Mouse (Mus musculus) embryonic facial prominence, embryonic 14.5 days (tissue): ENCODE measurements around the gene Tfam. TPM values are rescaled to one million over a fixed set of nuclear protein-coding genes. Genes with fewer than 3 reads are reported as not detected.
A peak's percentile ranks its signal among the peaks of the same experiment; 100 is the strongest.

Experiments used
- ATAC-seq: fragments of 200-750 bp; cut with Nextera tagmentation; 2 replicates; pipeline ENCODE4 v1.8.0; 2017; ENCODE audit warnings: low read depth, moderate number of reproducible peaks, moderate TSS enrichment
- DNase-seq: peaks from one replicate; pipeline ENCODE4 v3.0.0-alpha.2; 2015; ENCODE audit warnings: low spot score
- H3K27ac ChIP-seq: fragments of 300-500 bp; sonication (generic); replicated peaks from 2 replicates; pipeline ENCODE4 v1.5.1; 2014; ENCODE audit warnings: low read depth, mild to moderate bottlenecking, low read length, moderate library complexity
- H3K27me3 ChIP-seq: fragments of 300-500 bp; sonication (generic); replicated peaks from 2 replicates; pipeline ENCODE4 v1.6.1; 2014; ENCODE audit warnings: low read length; ENCODE audit not compliant: control insufficient read depth, insufficient read depth
- H3K36me3 ChIP-seq: fragments of 300-500 bp; sonication (generic); 2 replicates; pipeline ENCODE4 v1.6.1; 2014; ENCODE audit warnings: low read length, mixed read lengths; ENCODE audit not compliant: control insufficient read depth, insufficient read depth
- H3K4me1 ChIP-seq: fragments of 300-500 bp; sonication (generic); 2 replicates; pipeline ENCODE4 v1.6.1; 2014; ENCODE audit warnings: antibody characterized with exemption, low read length; ENCODE audit not compliant: control insufficient read depth, insufficient read depth
- H3K4me2 ChIP-seq: fragments of 300-500 bp; sonication (generic); 2 replicates; pipeline ENCODE4 v1.6.1; 2014; ENCODE audit warnings: low read depth, mild to moderate bottlenecking, low read length, moderate library complexity, mixed read lengths
- H3K4me3 ChIP-seq: fragments of 300-500 bp; sonication (generic); 2 replicates; pipeline ENCODE4 v1.5.1; 2014; ENCODE audit warnings: low read depth, mild to moderate bottlenecking, low read length
- H3K9ac ChIP-seq: fragments of 300-500 bp; sonication (generic); 2 replicates; pipeline ENCODE4 v1.6.1; 2014; ENCODE audit warnings: low read depth, mild to moderate bottlenecking, low read length, moderate library complexity, mixed read lengths
- H3K9me3 ChIP-seq: fragments of 300-500 bp; sonication (generic); 2 replicates; pipeline ENCODE4 v1.6.1; 2016; ENCODE audit warnings: low read length; ENCODE audit not compliant: control insufficient read depth
- WGBS: fragments of 180-500 bp; shearing (Covaris S2); extraction: QIAGEN DNeasy Blood & Tissue Kit; methylation state at CpG from one replicate; pipeline ENCODE4 v1.1.7; 2014; 5-methylcytosine and 5-hydroxymethylcytosine counted together
- polyA plus RNA-seq: library from polyadenylated mRNA; unstranded; fragments of >200 nt; fragmentation: Nextera tagmentation; extraction: Ambion mirVana; gene quantifications from 2 replicates; pipeline ENCODE4 v1.2.1, GENCODE M21; 2014

The Tfam gene
- polyA plus RNA-seq, 1 experiment from 2014 or later = 56.5 TPM

DNA sequence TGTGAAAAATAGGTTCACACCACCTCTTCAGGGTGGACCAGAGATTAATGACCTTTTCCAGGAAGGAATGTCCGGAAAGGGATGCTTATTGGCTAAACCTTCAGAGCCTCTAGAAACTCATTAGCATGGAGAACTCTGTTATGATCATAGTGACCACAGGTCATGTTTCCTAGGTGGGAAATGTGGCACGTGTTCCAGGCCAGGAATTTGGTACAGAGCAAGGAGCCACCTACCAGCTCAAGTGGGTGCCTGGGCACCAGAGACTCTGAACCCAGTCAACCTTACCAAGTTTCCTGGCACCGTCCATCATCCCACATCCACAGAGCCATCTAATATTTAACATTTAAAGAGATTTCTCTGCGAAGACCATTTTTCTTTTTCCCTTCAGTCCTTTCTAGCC lies 49.4 kb downstream of the Tfam start:
- no peak for ATAC-seq
- no peaks in the 10 kb centered on the region for H3K27me3 ChIP-seq
- peaks cover 3% of the 10 kb centered on the region for H3K4me1 ChIP-seq
- DNase-seq = no peak
- no peak overlapping the region for H3K4me2 ChIP-seq
- H3K9me3 ChIP-seq = no peaks in the 10 kb centered on the region
- H3K4me3 ChIP-seq = no peak overlapping the region
- no peak overlapping the region for H3K27ac ChIP-seq
- no peak overlapping the region for H3K9ac ChIP-seq
- 83% methylated on average over 4 of the region's 4 CpGs for WGBS
- no peaks in the 10 kb centered on the region for H3K36me3 ChIP-seq

DNA sequence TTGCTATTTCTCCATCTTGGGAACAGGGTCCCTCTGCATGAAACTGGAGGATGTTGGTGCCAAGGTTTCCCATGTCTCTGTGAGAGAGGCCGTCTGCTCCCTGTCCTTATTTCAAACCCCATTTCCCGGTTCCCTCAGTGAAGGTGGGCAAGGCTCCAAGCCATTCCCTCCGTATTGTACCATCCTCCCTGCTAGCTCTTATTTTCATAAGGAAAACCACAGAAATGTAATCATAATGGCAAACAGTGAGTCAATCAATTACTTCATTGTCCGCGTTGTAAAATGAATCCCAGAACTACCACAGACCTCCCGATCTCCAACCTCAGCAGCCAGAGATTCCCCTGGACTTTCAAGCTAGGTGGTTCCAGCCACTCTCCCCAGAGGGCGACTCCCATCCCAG lies 53.0 kb downstream of the Tfam start:
- H3K36me3 ChIP-seq = no peaks in the 10 kb centered on the region
- DNase-seq (no peak), ATAC-seq (no peak)
- H3K4me3 ChIP-seq = no peak overlapping the region
- no peak overlapping the region for H3K27ac ChIP-seq
- 0 out of 2 replicates have a peak overlapping the region, but pooled peaks have one; percentile 3 for H3K4me2 ChIP-seq
- H3K9ac ChIP-seq = no peak overlapping the region
- 53% methylated on average over 7 of the region's 7 CpGs for WGBS
- H3K9me3 ChIP-seq = no peaks in the 10 kb centered on the region
- peaks cover 3% of the 10 kb centered on the region for H3K4me1 ChIP-seq
- no peaks in the 10 kb centered on the region for H3K27me3 ChIP-seq

DNA sequence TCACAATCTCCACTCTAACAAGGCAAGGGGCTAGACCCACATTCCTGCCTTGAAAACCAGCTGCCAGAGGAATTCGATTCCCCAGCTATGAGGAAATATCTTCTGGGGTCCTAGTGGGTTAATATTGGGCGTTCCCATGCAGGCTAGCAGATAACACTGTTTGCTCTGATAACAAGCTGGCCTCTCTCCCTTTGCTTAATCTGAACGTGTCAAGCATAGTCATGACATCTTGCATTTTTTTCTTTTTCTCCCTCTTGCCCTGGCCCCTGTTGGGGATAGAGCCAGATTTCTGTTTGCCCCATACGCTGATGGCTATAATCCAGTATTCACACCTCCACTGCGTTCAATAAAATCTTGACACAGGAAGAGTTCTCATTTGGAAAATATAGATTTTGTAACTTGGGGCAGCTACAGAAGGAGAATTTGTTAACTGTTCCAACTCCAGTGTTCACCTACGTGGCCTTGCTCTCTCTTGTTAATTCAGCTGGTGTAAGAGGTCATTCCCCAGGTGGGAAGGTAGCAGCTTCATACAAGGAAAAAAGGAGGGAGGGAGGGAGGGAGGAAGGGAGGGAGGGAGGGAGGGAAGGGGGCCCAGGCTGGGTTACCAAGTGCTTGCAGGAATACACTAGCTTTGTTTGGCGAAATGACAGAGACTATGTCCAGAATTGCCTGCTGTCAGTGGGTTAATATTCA lies 54.6 kb downstream of the Tfam start:
- whole genome bisulfite sequencing = 50% methylated on average over 7 of the region's 7 CpGs
- no peak overlapping the region for H3K4me2 ChIP-seq
- no peaks in the 10 kb centered on the region for H3K9me3 ChIP-seq
- H3K27ac ChIP-seq = no peak overlapping the region
- H3K27me3 ChIP-seq = no peaks in the 10 kb centered on the region
- no peak for DNase-seq
- H3K36me3 ChIP-seq = no peaks in the 10 kb centered on the region
- ATAC-seq = no peak
- no peak overlapping the region for H3K9ac ChIP-seq
- H3K4me1 ChIP-seq = peaks cover 3% of the 10 kb centered on the region
- no peak overlapping the region for H3K4me3 ChIP-seq

DNA sequence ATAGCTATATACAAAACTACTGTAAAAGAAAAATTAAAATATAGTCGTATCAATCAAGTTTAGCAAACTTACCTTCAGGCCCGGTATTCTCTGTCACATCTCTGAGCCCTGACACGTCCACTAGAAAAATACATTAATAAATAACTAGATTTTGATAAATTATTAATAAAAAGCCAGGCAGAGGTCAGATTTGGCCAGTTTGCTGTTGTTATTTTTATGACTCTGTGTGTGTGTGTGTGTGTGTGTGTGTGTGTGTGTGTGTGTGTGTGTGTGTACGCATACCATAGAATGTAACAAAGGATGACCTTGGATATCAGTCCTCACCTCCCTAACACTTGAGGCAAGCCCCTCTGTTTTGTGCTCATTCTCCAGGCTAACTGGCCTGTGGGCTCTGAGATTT lies 56.1 kb downstream of the Tfam start:
- Histone ChIP-seq H3K4me2 (no peak overlapping the region), H3K9me3 (no peaks in the 10 kb centered on the region), H3K27ac (no peak overlapping the region), H3K9ac (no peak overlapping the region), H3K4me3 (no peak overlapping the region), H3K36me3 (no peaks in the 10 kb centered on the region), H3K4me1 (peaks cover 3% of the 10 kb centered on the region), H3K27me3 (no peaks in the 10 kb centered on the region)
- ATAC-seq (no peak), DNase-seq (no peak)
- 93% methylated on average over 4 of the region's 4 CpGs for WGBS

DNA sequence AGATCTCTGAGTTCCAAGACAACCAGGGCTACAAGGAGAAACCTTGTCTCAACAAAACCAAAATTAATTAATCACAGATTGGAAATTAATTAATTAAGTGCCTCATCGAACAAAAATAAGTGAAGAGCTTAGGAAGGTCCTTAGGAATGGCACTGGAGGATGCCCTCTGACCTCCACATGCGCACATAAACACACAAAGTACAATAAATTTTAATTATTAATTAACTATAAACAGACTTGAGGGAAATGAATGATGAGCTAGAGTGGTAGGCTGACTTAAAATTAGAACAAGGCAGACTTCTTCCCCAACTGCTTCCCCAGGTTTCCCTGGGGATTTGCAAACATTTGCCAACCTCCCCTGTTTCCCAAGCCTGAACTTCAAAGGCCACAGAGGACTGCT lies 57.0 kb downstream of the Tfam start:
- no peak overlapping the region for H3K4me2 ChIP-seq
- no peaks in the 10 kb centered on the region for H3K36me3 ChIP-seq
- 86% methylated on average over 2 of the region's 2 CpGs for WGBS
- no peaks in the 10 kb centered on the region for H3K9me3 ChIP-seq
- H3K4me3 ChIP-seq = no peak overlapping the region
- no peak for ATAC-seq
- no peak overlapping the region for H3K9ac ChIP-seq
- H3K27me3 ChIP-seq = no peaks in the 10 kb centered on the region
- no peak overlapping the region for H3K27ac ChIP-seq
- DNase-seq = no peak
- H3K4me1 ChIP-seq = peaks cover 3% of the 10 kb centered on the region

DNA sequence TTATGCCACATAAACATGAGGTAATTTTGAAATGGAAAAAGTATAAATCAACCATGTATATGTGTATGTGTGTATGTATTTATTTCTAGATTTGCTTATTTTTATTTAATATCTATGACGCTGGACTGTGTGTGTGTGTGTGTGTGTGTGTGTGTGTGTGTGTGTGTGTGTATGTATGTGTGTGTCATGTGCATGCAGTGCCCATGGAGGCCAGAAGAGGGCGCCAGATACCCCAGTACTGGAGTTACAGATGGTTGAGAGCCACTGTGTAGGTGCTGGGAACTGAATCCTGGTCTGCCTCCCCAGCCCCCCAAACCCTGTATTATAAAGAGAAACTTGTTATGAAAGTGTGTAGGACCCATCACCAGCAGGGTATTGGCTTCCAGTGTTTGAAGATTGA lies 58.0 kb downstream of the Tfam start:
- Histone ChIP-seq H3K4me1 (no peaks in the 10 kb centered on the region), H3K9ac (no peak overlapping the region), H3K36me3 (no peaks in the 10 kb centered on the region), H3K27me3 (no peaks in the 10 kb centered on the region), H3K27ac (no peak overlapping the region), H3K9me3 (no peaks in the 10 kb centered on the region), H3K4me3 (no peak overlapping the region), H3K4me2 (no peak overlapping the region)
- 81% methylated on average over 2 of the region's 2 CpGs for WGBS
- DNase-seq = no peak
- ATAC-seq = no peak

DNA sequence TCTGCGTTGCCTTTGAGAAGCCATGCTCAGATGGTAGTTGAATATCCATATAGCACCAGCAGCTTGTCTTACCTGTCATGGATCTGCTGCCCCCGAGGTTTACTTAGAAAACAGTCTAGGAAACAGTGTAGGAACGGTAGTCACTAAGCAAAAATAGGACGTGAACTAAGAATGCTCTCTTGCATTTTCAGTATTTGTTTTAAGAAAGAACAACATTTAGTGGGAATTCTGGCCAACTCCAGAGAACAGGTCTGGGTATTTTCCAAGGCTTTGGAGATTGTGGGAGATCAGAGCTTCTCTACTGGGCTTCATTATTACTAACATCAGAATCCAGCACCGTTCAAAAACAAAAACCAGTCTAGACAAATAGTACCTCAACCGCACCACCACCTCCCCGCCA lies 60.9 kb downstream of the Tfam start:
- no peak for ATAC-seq
- no peak overlapping the region for H3K4me2 ChIP-seq
- DNase-seq = no peak
- no peaks in the 10 kb centered on the region for H3K36me3 ChIP-seq
- 81% methylated on average over 7 of the region's 7 CpGs for WGBS
- no peak overlapping the region for H3K9ac ChIP-seq
- H3K4me1 ChIP-seq = no peaks in the 10 kb centered on the region
- no peak overlapping the region for H3K4me3 ChIP-seq
- H3K27ac ChIP-seq = no peak overlapping the region
- H3K27me3 ChIP-seq = no peaks in the 10 kb centered on the region
- 0 out of 2 replicates have a peak, but pooled peaks cover 7% of the 10 kb centered on the region for H3K9me3 ChIP-seq

DNA sequence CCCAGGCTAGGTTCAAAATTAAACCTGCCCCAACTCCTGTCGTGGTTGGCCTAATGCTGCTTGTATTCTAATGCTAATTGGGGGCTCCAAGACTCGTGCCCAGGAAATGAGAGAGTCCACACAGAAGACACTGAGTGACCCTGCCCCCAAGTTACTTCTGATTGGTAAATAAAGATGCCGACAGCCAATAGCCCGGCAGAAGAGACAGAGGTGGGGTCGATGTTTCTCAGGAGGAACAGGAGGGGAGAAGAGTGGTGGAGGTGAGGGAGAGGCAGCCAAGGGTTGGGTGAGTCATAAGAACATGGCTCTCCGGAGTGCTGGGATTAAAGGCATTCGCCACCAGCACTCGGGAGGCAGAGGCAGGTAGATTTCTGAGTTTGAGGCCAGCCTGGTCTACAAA lies 61.7 kb downstream of the Tfam start:
- no peak overlapping the region for H3K27ac ChIP-seq
- no peak for ATAC-seq
- H3K4me2 ChIP-seq = no peak overlapping the region
- H3K9ac ChIP-seq = no peak overlapping the region
- H3K36me3 ChIP-seq = no peaks in the 10 kb centered on the region
- 0 out of 2 replicates have a peak, but pooled peaks cover 7% of the 10 kb centered on the region for H3K9me3 ChIP-seq
- WGBS = 75% methylated on average over 8 of the region's 8 CpGs
- H3K4me1 ChIP-seq = no peaks in the 10 kb centered on the region
- no peak for DNase-seq
- no peak overlapping the region for H3K4me3 ChIP-seq
- no peaks in the 10 kb centered on the region for H3K27me3 ChIP-seq
